In genomic region chr4:72800816-72801215, GRCm38 (mm10) we compare ENCODE assay signal across 29 mouse cellular contexts. TPM values are rescaled to one million over a fixed set of nuclear protein-coding genes. Genes with fewer than 3 reads are reported as not detected.
DNase-seq lines count a peak whose midpoint lies in the region; ATAC-seq and TF ChIP-seq lines count a peak whose summit lies in the region.
"Had no signal": no experiment of that assay in that cellular context is flagged by ENCODE, and none has a peak within 500 bp of the region (broad histone marks: within the 10 kb centered on the region; RNA-seq: fewer than 3 reads in every experiment).

No protein-coding gene starts in this region.

- no peak overlapping the region for H3K4me2 ChIP-seq in hindbrain, embryonic 12.5 days (replicated peaks)
- H3K4me2 ChIP-seq in hindbrain, embryonic 16.5 days (ENCODE audit: low read length) = no peak overlapping the region
- H3K4me2 ChIP-seq in midbrain, embryonic 13.5 days (replicated peaks) = no peak overlapping the region
- no peak overlapping the region for H3K4me2 ChIP-seq in midbrain, postnatal 0 days (ENCODE audit: low read depth, low read length, poor library complexity, severe bottlenecking)
- no peak overlapping the region for H3K4me2 ChIP-seq in midbrain, embryonic 15.5 days
- no peak overlapping the region for H3K4me2 ChIP-seq in midbrain, embryonic 16.5 days (ENCODE audit: low read length)
- H3K4me2 ChIP-seq: embryonic facial prominence, embryonic 13.5 days; embryonic facial prominence, embryonic 15.5 days; forebrain, embryonic 12.5 days had no signal

- no peaks in the 10 kb centered on the region for H3K4me1 ChIP-seq in hindbrain, embryonic 12.5 days
- no peaks in the 10 kb centered on the region for H3K4me1 ChIP-seq in hindbrain, embryonic 16.5 days (ENCODE audit: control insufficient read depth, insufficient read depth, low read depth, low read length)
- H3K4me1 ChIP-seq in midbrain, embryonic 13.5 days (replicated peaks) = peaks cover 5% of the 10 kb centered on the region; the same call in 1 of the 2 replicates
- no peaks in the 10 kb centered on the region for H3K4me1 ChIP-seq in midbrain, postnatal 0 days (ENCODE audit: insufficient read depth, low read length)
- H3K4me1 ChIP-seq in midbrain, embryonic 15.5 days = no peaks in the 10 kb centered on the region
- 0 out of 2 replicates have a peak, but pooled peaks cover 2% of the 10 kb centered on the region for H3K4me1 ChIP-seq in midbrain, embryonic 16.5 days (ENCODE audit: control insufficient read depth, insufficient read depth, low read length)
- H3K4me1 ChIP-seq: embryonic facial prominence, embryonic 13.5 days; embryonic facial prominence, embryonic 15.5 days; forebrain, embryonic 10.5 days; forebrain, embryonic 12.5 days had no signal

- no peak overlapping the region for H3K4me3 ChIP-seq in hindbrain, embryonic 12.5 days
- no peak overlapping the region for H3K4me3 ChIP-seq in hindbrain, embryonic 16.5 days (ENCODE audit: low read length)
- no peak overlapping the region for H3K4me3 ChIP-seq in midbrain, embryonic 13.5 days (replicated peaks)
- no peak overlapping the region for H3K4me3 ChIP-seq in midbrain, postnatal 0 days (ENCODE audit: low read depth, low read length)
- no peak overlapping the region for H3K4me3 ChIP-seq in midbrain, embryonic 15.5 days
- no peak overlapping the region for H3K4me3 ChIP-seq in midbrain, embryonic 16.5 days (ENCODE audit: low read depth, low read length)
- H3K4me3 ChIP-seq: embryonic facial prominence, embryonic 13.5 days; embryonic facial prominence, embryonic 15.5 days; erythroblast, embryonic 14.5 days; forebrain, embryonic 10.5 days; forebrain, embryonic 12.5 days had no signal

- ATAC-seq in hindbrain, embryonic 12.5 days (ENCODE audit: low FRiP score) = peak; percentile 44; the same call in 1 of the 2 replicates
- no peak for ATAC-seq in hindbrain, embryonic 16.5 days
- 0 out of 2 replicates have a peak, but pooled peaks have one; percentile 56 for ATAC-seq in midbrain, embryonic 13.5 days
- no peak for ATAC-seq in midbrain, postnatal 0 days (ENCODE audit: low FRiP score)
- ATAC-seq in midbrain, embryonic 15.5 days (replicated peaks) = peak; percentile 79
- no peak for ATAC-seq in midbrain, embryonic 16.5 days
- ATAC-seq: activated CD4-positive, CD25-positive, alpha-beta regulatory T cell, adult 4 months; CD4-positive, CD25-positive, alpha-beta regulatory T cell, adult 4 months; Patski had no signal

- no peak overlapping the region for H3K9ac ChIP-seq in hindbrain, embryonic 12.5 days
- no peak overlapping the region for H3K9ac ChIP-seq in hindbrain, embryonic 16.5 days (ENCODE audit: low read depth, low read length)
- H3K9ac ChIP-seq in midbrain, embryonic 13.5 days (replicated peaks) = no peak overlapping the region
- H3K9ac ChIP-seq in midbrain, postnatal 0 days (replicated peaks; ENCODE audit: low read length, poor library complexity, severe bottlenecking) = no peak overlapping the region
- H3K9ac ChIP-seq in midbrain, embryonic 15.5 days = no peak overlapping the region
- H3K9ac ChIP-seq in midbrain, embryonic 16.5 days (ENCODE audit: low read depth, low read length) = no peak overlapping the region
- H3K9ac ChIP-seq: embryonic facial prominence, embryonic 13.5 days; embryonic facial prominence, embryonic 15.5 days; forebrain, embryonic 12.5 days had no signal

- H3K27ac ChIP-seq in hindbrain, embryonic 12.5 days = no peak overlapping the region
- H3K27ac ChIP-seq in hindbrain, embryonic 16.5 days (ENCODE audit: low read depth, low read length) = no peak overlapping the region
- H3K27ac ChIP-seq in midbrain, embryonic 13.5 days = no peak overlapping the region
- no peak overlapping the region for H3K27ac ChIP-seq in midbrain, postnatal 0 days (ENCODE audit: low read depth, low read length)
- no peak overlapping the region for H3K27ac ChIP-seq in midbrain, embryonic 15.5 days
- no peak overlapping the region for H3K27ac ChIP-seq in midbrain, embryonic 16.5 days (ENCODE audit: low read length)
- H3K27ac ChIP-seq: embryonic facial prominence, embryonic 13.5 days; embryonic facial prominence, embryonic 15.5 days; forebrain, embryonic 10.5 days; forebrain, embryonic 12.5 days had no signal

- 65% methylated on average over 1 of the region's 1 CpGs for WGBS in hindbrain, embryonic 12.5 days
- 46% methylated on average over 1 of the region's 1 CpGs for WGBS in hindbrain, embryonic 16.5 days
- 56% methylated on average over 1 of the region's 1 CpGs for WGBS in midbrain, embryonic 13.5 days
- WGBS in midbrain, postnatal 0 days = 49% methylated on average over 1 of the region's 1 CpGs
- 42% methylated on average over 1 of the region's 1 CpGs for WGBS in midbrain, embryonic 15.5 days
- WGBS in midbrain, embryonic 16.5 days = 42% methylated on average over 1 of the region's 1 CpGs

- H3K9me3 ChIP-seq in hindbrain, embryonic 12.5 days (replicated peaks) = no peaks in the 10 kb centered on the region
- H3K9me3 ChIP-seq in hindbrain, embryonic 16.5 days (ENCODE audit: control insufficient read depth, low read length) = no peaks in the 10 kb centered on the region
- no peaks in the 10 kb centered on the region for H3K9me3 ChIP-seq in midbrain, embryonic 13.5 days
- no peaks in the 10 kb centered on the region for H3K9me3 ChIP-seq in midbrain, postnatal 0 days (ENCODE audit: low read length)
- H3K9me3 ChIP-seq in midbrain, embryonic 15.5 days = no peaks in the 10 kb centered on the region
- H3K9me3 ChIP-seq in midbrain, embryonic 16.5 days (replicated peaks; ENCODE audit: control insufficient read depth, low read length, poor library complexity, severe bottlenecking) = no peaks in the 10 kb centered on the region
- H3K9me3 ChIP-seq: embryonic facial prominence, embryonic 13.5 days; embryonic facial prominence, embryonic 15.5 days; forebrain, embryonic 10.5 days; forebrain, embryonic 12.5 days had no signal

- no peaks in the 10 kb centered on the region for H3K27me3 ChIP-seq in hindbrain, embryonic 12.5 days
- H3K27me3 ChIP-seq in hindbrain, embryonic 16.5 days (replicated peaks; ENCODE audit: control insufficient read depth, insufficient read depth, low read length) = no peaks in the 10 kb centered on the region
- H3K27me3 ChIP-seq in midbrain, embryonic 13.5 days = no peaks in the 10 kb centered on the region
- H3K27me3 ChIP-seq in midbrain, postnatal 0 days (ENCODE audit: insufficient read depth, low read length) = no peaks in the 10 kb centered on the region
- no peaks in the 10 kb centered on the region for H3K27me3 ChIP-seq in midbrain, embryonic 15.5 days (replicated peaks)
- no peaks in the 10 kb centered on the region for H3K27me3 ChIP-seq in midbrain, embryonic 16.5 days (ENCODE audit: control insufficient read depth, insufficient read depth, low read depth, low read length)
- H3K27me3 ChIP-seq: CH12.LX; embryonic facial prominence, embryonic 13.5 days; embryonic facial prominence, embryonic 15.5 days; forebrain, embryonic 12.5 days; Patski had no signal

- H3K36me3 ChIP-seq in hindbrain, embryonic 12.5 days = no peaks in the 10 kb centered on the region
- no peaks in the 10 kb centered on the region for H3K36me3 ChIP-seq in hindbrain, embryonic 16.5 days (ENCODE audit: control insufficient read depth, insufficient read depth, low read length)
- no peaks in the 10 kb centered on the region for H3K36me3 ChIP-seq in midbrain, embryonic 13.5 days
- no peaks in the 10 kb centered on the region for H3K36me3 ChIP-seq in midbrain, postnatal 0 days (ENCODE audit: insufficient read depth, low read length)
- H3K36me3 ChIP-seq in midbrain, embryonic 15.5 days (replicated peaks) = no peaks in the 10 kb centered on the region
- H3K36me3 ChIP-seq in midbrain, embryonic 16.5 days (ENCODE audit: control insufficient read depth, insufficient read depth, low read length) = no peaks in the 10 kb centered on the region
- H3K36me3 ChIP-seq: embryonic facial prominence, embryonic 13.5 days; embryonic facial prominence, embryonic 15.5 days; forebrain, embryonic 10.5 days; forebrain, embryonic 12.5 days; G1E had no signal

- TF ChIP-seq CTCF in midbrain, postnatal 0 days (IDR thresholded peaks at IDR 0.05) = no peak

- no peak for DNase-seq in midbrain, postnatal 0 days (ENCODE audit: low spot score)
- peak; percentile 37 for DNase-seq in retina, embryonic 14.5 days (ENCODE audit: low spot score)
- DNase-seq in retina, postnatal 1 day = no peak
- DNase-seq: adrenal gland, adult 8-10 months; adrenal gland, postnatal 14 days; adrenal gland, postnatal 36 days; B cell, adult 2 months; cerebellum, adult 11 months; cerebellum, adult 18-20 months; cerebellum, adult 8-10 months; cerebellum, adult 9-11 months; cerebellum, postnatal 14 days; cerebellum, postnatal 36 days; embryo, embryonic 11 days had no signal

RNA-seq across cellular contexts. Expression of gene Aldoart1, which starts 51.6 kb away (rescaled TPM):
- not detected in 2 replicates for polyA plus RNA-seq in hindbrain, embryonic 12.5 days (2016; fragmentation: Nextera tagmentation; extraction: Ambion mirVana)
- polyA plus RNA-seq in hindbrain, embryonic 16.5 days (2015; fragmentation: Nextera tagmentation; extraction: Ambion mirVana) = 0.20 TPM in 1 of 2 replicates, not detected in the other
- not detected in 2 replicates for polyA plus RNA-seq in midbrain, embryonic 13.5 days (2015; fragmentation: Nextera tagmentation; extraction: Ambion mirVana)
- total RNA-seq in midbrain, postnatal 0 days (2014; rRNA removed) = 0.09 TPM in 1 of 2 replicates, not detected in the other
- polyA plus RNA-seq in midbrain, postnatal 0 days (2015; fragmentation: Nextera tagmentation; extraction: Ambion mirVana) = not detected in 2 replicates
- polyA plus RNA-seq in midbrain, embryonic 15.5 days (2015; fragmentation: Nextera tagmentation; extraction: Ambion mirVana) = not detected in 2 replicates
- polyA plus RNA-seq in midbrain, embryonic 16.5 days (2015; fragmentation: Nextera tagmentation; extraction: Ambion mirVana) = 0.20 TPM in 1 of 2 replicates, not detected in the other
- total RNA-seq: adrenal gland, adult 8-10 months; adrenal gland, postnatal 14 days; adrenal gland, postnatal 36 days had no signal
- polyA plus RNA-seq: embryonic facial prominence, embryonic 13.5 days; embryonic facial prominence, embryonic 15.5 days; erythroblast, embryonic 14.5 days; forebrain, embryonic 12.5 days had no signal

Comparison
In these comparisons a context has a peak if more than half of its experiments do, and no peak if none do; other contexts are left out.
1. ATAC-seq: peak in hindbrain, embryonic 12.5 days (single experiment), midbrain, embryonic 13.5 days (single experiment) and midbrain, embryonic 15.5 days (single experiment); none in hindbrain, embryonic 16.5 days (single experiment), midbrain, postnatal 0 days (single experiment) and midbrain, embryonic 16.5 days (single experiment).